Mouse (Mus musculus): Measurements from ENCODE around the gene Rbl1.

DNA sequence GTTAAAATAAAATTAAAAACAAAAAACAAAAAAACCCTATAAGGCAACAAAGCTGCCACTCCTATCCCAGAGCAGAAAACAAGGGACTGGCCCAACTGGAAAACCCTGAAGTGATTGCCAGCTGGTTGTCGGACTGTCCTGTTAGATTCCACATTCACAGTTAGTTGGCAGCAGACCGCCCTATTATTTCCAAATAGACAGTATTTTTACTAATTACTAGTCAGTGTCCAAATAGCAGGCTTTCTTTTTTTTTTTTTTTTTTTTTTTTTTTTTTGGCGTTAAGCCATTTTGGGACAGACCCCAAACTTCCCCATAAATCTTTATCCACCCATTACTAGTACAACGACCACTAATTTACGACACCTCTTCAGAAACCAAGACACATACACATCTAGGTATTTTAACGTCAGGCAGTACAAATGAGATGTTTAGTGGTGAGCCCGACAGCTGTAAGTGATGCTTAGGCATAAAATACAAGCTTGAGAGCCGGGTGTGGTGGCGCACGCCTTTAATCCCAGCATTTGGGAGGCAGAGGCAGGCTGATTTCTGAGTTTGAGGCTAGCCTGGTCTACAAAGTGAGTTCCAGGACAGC is 68.7 kb downstream of the Rbl1 start:
- TF ChIP-seq POLR2A (IDR thresholded peaks at IDR 0.05; ENCODE audit: low read depth, low read length): no peak
- TF ChIP-seq CTCF (IDR thresholded peaks at IDR 0.05; ENCODE audit: borderline replicate concordance, insufficient read depth, low read length): no peak

All from embryonic fibroblast, embryonic 13.5 days (primary cell).